29 mouse cellular contexts compared by ENCODE assay signal in genomic region chr3:127459858-127460257, GRCm38 (mm10). TPM values are rescaled to one million over a fixed set of nuclear protein-coding genes. Genes with fewer than 3 reads are reported as not detected.
A peak's percentile ranks its signal among the peaks of the same experiment; 100 is the strongest.
DNase-seq lines count a peak whose midpoint lies in the region; ATAC-seq and TF ChIP-seq lines count a peak whose summit lies in the region.
"Had no signal": no experiment of that assay in that cellular context is flagged by ENCODE, and none has a peak within 500 bp of the region (broad histone marks: within the 10 kb centered on the region; RNA-seq: fewer than 3 reads in every experiment).

No protein-coding gene starts in this region.

- WGBS in heart, embryonic 10.5 days, result 7% methylated on average over 3 of the region's 3 CpGs
- WGBS in liver, embryonic 12.5 days (ENCODE audit: insufficient replicate concordance), result 5% methylated on average over 3 of the region's 3 CpGs
- WGBS in liver, postnatal 0 days (ENCODE audit: insufficient replicate concordance), result 30% methylated on average over 3 of the region's 3 CpGs

- H3K4me1 ChIP-seq in heart, embryonic 10.5 days, result peaks cover 23% of the 10 kb centered on the region; the same call in 1 of the 2 replicates
- H3K4me1 ChIP-seq in G1E (ENCODE audit: insufficient read depth, low read depth, low read length), result peaks cover 81% of the 10 kb centered on the region
- peaks cover 34% of the 10 kb centered on the region for H3K4me1 ChIP-seq in liver, embryonic 12.5 days
- H3K4me1 ChIP-seq in liver, postnatal 0 days (ENCODE audit: insufficient read depth), result peaks cover 10% of the 10 kb centered on the region
- H3K4me1 ChIP-seq: limb, embryonic 13.5 days had no signal

- intact Hi-C loops in heart, postnatal 25 days (cut with DNase I), result loop anchor here (10.0 kb wide), 1 partner anchor 275 kb away; no protein-coding TSS in a partner anchor

- 0 out of 2 replicates have a peak, but pooled peaks have one; percentile 19 for TF ChIP-seq EP300 in liver, postnatal 0 days (IDR thresholded peaks at IDR 0.05; ENCODE audit: low read depth)

- no peak overlapping the region for H3K4me3 ChIP-seq in heart, embryonic 10.5 days
- peak overlapping the region; percentile 57; the same call in 1 of the 2 replicates for H3K4me3 ChIP-seq in G1E (ENCODE audit: low read depth, low read length)
- H3K4me3 ChIP-seq in liver, embryonic 12.5 days, result no peak overlapping the region
- no peak overlapping the region for H3K4me3 ChIP-seq in liver, postnatal 0 days (ENCODE audit: low read depth, low read length)
- H3K4me3 ChIP-seq: embryonic facial prominence, embryonic 13.5 days; forebrain, embryonic 12.5 days; hindbrain, embryonic 15.5 days; limb, embryonic 13.5 days; midbrain, embryonic 10.5 days; myocyte; neural tube, embryonic 12.5 days had no signal

- peak overlapping the region; percentile 80; the same call in 1 of the 2 replicates for H3K27ac ChIP-seq in heart, embryonic 10.5 days
- no peak overlapping the region for H3K27ac ChIP-seq in liver, embryonic 12.5 days
- no peak overlapping the region for H3K27ac ChIP-seq in liver, postnatal 0 days (ENCODE audit: low read depth)
- H3K27ac ChIP-seq: embryonic facial prominence, embryonic 13.5 days; forebrain, embryonic 12.5 days; hindbrain, embryonic 15.5 days; kidney, postnatal 0 days; limb, embryonic 13.5 days; macrophage; neural tube, embryonic 12.5 days had no signal

- DNase-seq in heart, embryonic 10.5 days (ENCODE audit: low spot score), result no peak
- DNase-seq in heart, postnatal 25 days (ENCODE audit: low spot score), result no peak
- peak; percentile 34 for DNase-seq in G1E (ENCODE audit: low spot score)
- DNase-seq in liver, postnatal 0 days, result no peak
- no peak for DNase-seq in gastrocnemius, adult 8-10 months (ENCODE audit: low spot score in 2 of 2)
- DNase-seq in cerebellum, adult 8-10 months, result no peak
- DNase-seq in kidney, adult 8-10 months, result no peak
- DNase-seq: adrenal gland, postnatal 10 days; cerebellum, adult 9-10 months; cerebellum, postnatal 36 days; forebrain, postnatal 0 days; gastrocnemius, postnatal 14 days; kidney, adult 18-20 months; lung, adult 2 months; lung, postnatal 10 days; thymus, adult 2 months; thymus, postnatal 4 days had no signal

- peak; percentile 71 for ATAC-seq in G1E (ENCODE audit: extremely low read depth, insufficient number of reproducible peaks, low FRiP score, poor library complexity, severe bottlenecking)
- peak; percentile 81 for ATAC-seq in liver, embryonic 12.5 days
- no peak for ATAC-seq in liver, postnatal 0 days
- ATAC-seq: CD4-positive, CD25-positive, alpha-beta regulatory T cell, adult 4 months; forebrain, postnatal 0 days had no signal

- no peaks in the 10 kb centered on the region for H3K9me3 ChIP-seq in heart, embryonic 10.5 days
- no peaks in the 10 kb centered on the region for H3K9me3 ChIP-seq in G1E (replicated peaks)
- no peaks in the 10 kb centered on the region for H3K9me3 ChIP-seq in liver, embryonic 12.5 days (replicated peaks)
- H3K9me3 ChIP-seq in liver, postnatal 0 days (ENCODE audit: low read length), result no peaks in the 10 kb centered on the region
- H3K9me3 ChIP-seq: embryonic facial prominence, embryonic 13.5 days; forebrain, embryonic 12.5 days; hindbrain, embryonic 15.5 days; limb, embryonic 13.5 days; midbrain, embryonic 10.5 days; neural tube, embryonic 12.5 days had no signal

- TF ChIP-seq CTCF in G1E (IDR thresholded peaks at IDR 0.05; ENCODE audit: low read depth, low read length), result no peak
- no peak for TF ChIP-seq CTCF in liver, postnatal 0 days (IDR thresholded peaks at IDR 0.05; ENCODE audit: low read depth)

- no peaks in the 10 kb centered on the region for H3K36me3 ChIP-seq in heart, embryonic 10.5 days
- H3K36me3 ChIP-seq in G1E (replicated peaks), result peaks cover 14% of the 10 kb centered on the region
- no peaks in the 10 kb centered on the region for H3K36me3 ChIP-seq in liver, embryonic 12.5 days
- H3K36me3 ChIP-seq in liver, postnatal 0 days (replicated peaks; ENCODE audit: insufficient read depth, low read length), result no peaks in the 10 kb centered on the region
- H3K36me3 ChIP-seq: embryonic facial prominence, embryonic 13.5 days; forebrain, embryonic 12.5 days; hindbrain, embryonic 15.5 days; limb, embryonic 13.5 days; midbrain, embryonic 10.5 days; neural tube, embryonic 12.5 days had no signal

- no peak overlapping the region for H3K9ac ChIP-seq in liver, embryonic 12.5 days
- no peak overlapping the region for H3K9ac ChIP-seq in liver, postnatal 0 days (replicated peaks)
- H3K9ac ChIP-seq: embryonic facial prominence, embryonic 13.5 days; forebrain, embryonic 12.5 days; forebrain, postnatal 0 days; hindbrain, embryonic 15.5 days; limb, embryonic 13.5 days; neural tube, embryonic 12.5 days had no signal

- no peaks in the 10 kb centered on the region for H3K27me3 ChIP-seq in heart, embryonic 10.5 days (ENCODE audit: insufficient read depth, poor library complexity, severe bottlenecking)
- H3K27me3 ChIP-seq in G1E (ENCODE audit: insufficient read depth, low read length), result no peaks in the 10 kb centered on the region
- H3K27me3 ChIP-seq in liver, embryonic 12.5 days (replicated peaks), result no peaks in the 10 kb centered on the region; the same call in 1 of the 2 replicates
- no peaks in the 10 kb centered on the region for H3K27me3 ChIP-seq in liver, postnatal 0 days (ENCODE audit: insufficient read depth, low read length)
- H3K27me3 ChIP-seq: hindbrain, embryonic 15.5 days; neural tube, embryonic 12.5 days had no signal

- peak overlapping the region; percentile 67 for H3K4me2 ChIP-seq in liver, embryonic 12.5 days
- H3K4me2 ChIP-seq in liver, postnatal 0 days (ENCODE audit: low read depth, low read length), result no peak overlapping the region
- H3K4me2 ChIP-seq: embryonic facial prominence, embryonic 13.5 days; forebrain, embryonic 12.5 days; heart, embryonic 11.5 days; hindbrain, embryonic 15.5 days; limb, embryonic 13.5 days; neural tube, embryonic 12.5 days had no signal

RNA-seq across cellular contexts. Expression of gene Ank2, which starts 39.3 kb away (rescaled TPM):
- 25.8 and 36.2 TPM in 2 replicates for polyA plus RNA-seq in heart, embryonic 10.5 days (2016; fragmentation: Nextera tagmentation; extraction: Ambion mirVana)
- total RNA-seq in heart, postnatal 25 days (2021), result 100 to 1,000 TPM; 299 to 338 TPM
- total RNA-seq in G1E (2014; fragmentation: Nextera tagmentation) (95.5 and 139 TPM in 2 replicates), G1E (2017) (52.9 and 57.8 TPM in 2 replicates)
- polyA plus RNA-seq in G1E (2012), result 18.9 and 25.2 TPM in 2 replicates
- 9.0 and 10.1 TPM in 2 replicates for polyA plus RNA-seq in liver, embryonic 12.5 days (2016; fragmentation: Nextera tagmentation; extraction: Ambion mirVana)
- polyA plus RNA-seq in liver, postnatal 0 days (2015; fragmentation: Nextera tagmentation; extraction: Ambion mirVana), result 4.7 and 5.1 TPM in 2 replicates
- 100 to 1,000 TPM in 3 of 4 experiments, 10 to 100 TPM in 1; 96.2 to 128 (median 111) TPM for total RNA-seq in gastrocnemius, adult 8-10 months (2022)
